Mouse (Mus musculus): ENCODE results near the gene Spats2.

DNA sequence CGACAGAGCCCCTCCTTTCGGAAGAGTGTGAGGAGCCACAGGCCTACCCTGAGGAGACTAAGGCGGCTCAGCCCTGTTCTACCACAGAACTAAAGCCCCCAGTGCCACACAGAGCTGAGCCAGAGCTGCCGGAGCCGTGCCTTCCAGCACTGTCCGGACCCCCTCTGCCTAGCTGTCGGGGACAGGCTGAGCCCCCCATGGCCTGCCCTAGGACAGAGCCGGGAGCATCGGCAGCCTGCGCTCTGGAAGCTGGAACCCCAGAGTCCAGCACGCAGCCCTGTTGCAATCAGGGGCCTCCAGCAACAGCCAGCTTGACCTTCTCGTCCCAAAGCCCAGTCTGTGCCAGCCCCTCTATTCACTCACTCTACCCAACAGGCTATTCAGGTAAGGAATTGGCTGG, 43.4 kb upstream of the Spats2 start:
- no peak for TF ChIP-seq CTCF (IDR thresholded peaks at IDR 0.05; ENCODE audit: extremely low read depth, insufficient read depth, low read length)
- no peak for TF ChIP-seq POLR2A (IDR thresholded peaks at IDR 0.05; ENCODE audit: extremely low read depth, insufficient read depth, low read length)
